Mouse (Mus musculus): ENCODE results near the gene H2-Q1. TPM values are rescaled to one million over a fixed set of nuclear protein-coding genes. Genes with fewer than 3 reads are reported as not detected.
"Not testable (repeated sequence)": the region's sequence is repeated elsewhere in the genome, so short reads cannot be mapped to it uniquely, and the experiment has no call there.

The H2-Q1 gene
- polyA plus RNA-seq, 2 experiments, result 0.01 TPM; not detected in 1

- DNase-seq (ENCODE audit: low spot score) (no peak), ATAC-seq (ENCODE audit: low FRiP score, low read depth) (no peak)
- H3K27ac ChIP-seq (replicated peaks; ENCODE audit: low read depth, low read length), result no peak overlapping the region
- TF ChIP-seq POLR2A (IDR thresholded peaks at IDR 0.05; ENCODE audit: borderline replicate concordance, extremely low read depth, insufficient read depth, insufficient read length), result no peak
- H3K36me3 ChIP-seq (ENCODE audit: control insufficient read depth, insufficient read depth, low read length), result no peaks in the 10 kb centered on the region
- no peaks in the 10 kb centered on the region for H3K4me1 ChIP-seq (ENCODE audit: control insufficient read depth, insufficient read depth, low read length)
- H3K9me3 ChIP-seq (ENCODE audit: control insufficient read depth, low read length), result no peaks in the 10 kb centered on the region
- no peak overlapping the region for H3K9ac ChIP-seq (ENCODE audit: low read depth, low read length, severe bottlenecking)
- peaks cover 7% of the 10 kb centered on the region; the same call in 1 of the 2 replicates for H3K27me3 ChIP-seq (ENCODE audit: control insufficient read depth, insufficient read depth, low read length)
- H3K4me3 ChIP-seq (replicated peaks; ENCODE audit: low read length), result no peak overlapping the region
- H3K4me2 ChIP-seq (replicated peaks; ENCODE audit: low read depth, low read length, severe bottlenecking), result no peak overlapping the region
- 85% methylated on average over 13 of the region's 13 CpGs for WGBS
These were observed 41.1 kb upstream of the H2-Q1 start for GRCm38 (mm10) chr17:35278957-35279688.

DNA sequence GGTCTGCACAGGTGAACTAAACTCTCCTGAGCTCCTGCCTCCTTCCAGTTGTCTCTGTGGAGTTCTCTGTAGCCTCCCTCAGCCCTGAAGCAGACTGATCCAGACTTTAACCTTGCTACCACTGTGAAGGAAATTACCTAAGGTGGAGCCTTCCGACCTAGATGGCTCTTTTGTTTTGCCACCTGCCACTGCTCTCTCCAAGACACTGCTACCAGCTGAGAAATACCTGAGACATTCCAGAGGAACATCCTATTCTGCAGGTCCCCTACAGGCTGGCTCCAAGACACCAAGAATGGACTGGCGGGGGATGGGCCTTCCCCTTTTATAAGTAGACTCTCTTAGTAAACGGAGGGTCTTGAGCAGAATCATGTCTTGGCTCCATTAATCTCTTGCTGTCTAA, 39.9 kb upstream of the H2-Q1 start:
- Histone ChIP-seq H3K9ac (ENCODE audit: low read depth, low read length, severe bottlenecking) (no peak overlapping the region), H3K4me2 (replicated peaks; ENCODE audit: low read depth, low read length, severe bottlenecking) (no peak overlapping the region), H3K4me3 (replicated peaks; ENCODE audit: low read length) (no peak overlapping the region), H3K4me1 (ENCODE audit: control insufficient read depth, insufficient read depth, low read length) (no peaks in the 10 kb centered on the region), H3K9me3 (ENCODE audit: control insufficient read depth, low read length) (no peaks in the 10 kb centered on the region), H3K36me3 (ENCODE audit: control insufficient read depth, insufficient read depth, low read length) (no peaks in the 10 kb centered on the region), H3K27me3 (ENCODE audit: control insufficient read depth, insufficient read depth, low read length) (peaks cover 7% of the 10 kb centered on the region; the same call in 1 of the 2 replicates), H3K27ac (replicated peaks; ENCODE audit: low read depth, low read length) (no peak overlapping the region)
- ATAC-seq (ENCODE audit: low FRiP score, low read depth), result no peak
- DNase-seq (ENCODE audit: low spot score), result no peak
- WGBS, result 88% methylated on average over 3 of the region's 3 CpGs
- TF ChIP-seq POLR2A (IDR thresholded peaks at IDR 0.05; ENCODE audit: borderline replicate concordance, extremely low read depth, insufficient read depth, insufficient read length), result no peak

- ATAC-seq (ENCODE audit: low FRiP score, low read depth) (no peak), DNase-seq (ENCODE audit: low spot score) (no peak)
- H3K27me3 ChIP-seq (ENCODE audit: control insufficient read depth, insufficient read depth, low read length), result no peaks in the 10 kb centered on the region
- H3K9me3 ChIP-seq (ENCODE audit: control insufficient read depth, low read length), result no peaks in the 10 kb centered on the region
- H3K4me3 ChIP-seq (replicated peaks; ENCODE audit: low read length), result no peak overlapping the region
- no peaks in the 10 kb centered on the region for H3K36me3 ChIP-seq (ENCODE audit: control insufficient read depth, insufficient read depth, low read length)
- no peak overlapping the region for H3K9ac ChIP-seq (ENCODE audit: low read depth, low read length, severe bottlenecking)
- no peaks in the 10 kb centered on the region for H3K4me1 ChIP-seq (ENCODE audit: control insufficient read depth, insufficient read depth, low read length)
- no peak for TF ChIP-seq POLR2A (IDR thresholded peaks at IDR 0.05; ENCODE audit: borderline replicate concordance, extremely low read depth, insufficient read depth, insufficient read length)
- no peak overlapping the region for H3K4me2 ChIP-seq (replicated peaks; ENCODE audit: low read depth, low read length, severe bottlenecking)
- H3K27ac ChIP-seq (replicated peaks; ENCODE audit: low read depth, low read length), result no peak overlapping the region
These were observed 34.8 kb upstream of the H2-Q1 start for GRCm38 (mm10) chr17:35285431-35285830.

- not testable (repeated sequence) for H3K27ac ChIP-seq (replicated peaks; ENCODE audit: low read depth, low read length); H3K36me3 ChIP-seq (ENCODE audit: control insufficient read depth, insufficient read depth, low read length); DNase-seq (ENCODE audit: low spot score); H3K4me2 ChIP-seq (replicated peaks; ENCODE audit: low read depth, low read length, severe bottlenecking); H3K4me3 ChIP-seq (replicated peaks; ENCODE audit: low read length); H3K27me3 ChIP-seq (ENCODE audit: control insufficient read depth, insufficient read depth, low read length); H3K9ac ChIP-seq (ENCODE audit: low read depth, low read length, severe bottlenecking); H3K4me1 ChIP-seq (ENCODE audit: control insufficient read depth, insufficient read depth, low read length); H3K9me3 ChIP-seq (ENCODE audit: control insufficient read depth, low read length); ATAC-seq (ENCODE audit: low FRiP score, low read depth)
- WGBS, result 6% methylated on average over 5 of the region's 5 CpGs
These were observed 24.4 kb upstream of the H2-Q1 start for GRCm38 (mm10) chr17:35295796-35296195.

GRCm38 (mm10) chr17:35300261-35300945, 19.8 kb upstream of the H2-Q1 start:
- H3K4me1 ChIP-seq (ENCODE audit: control insufficient read depth, insufficient read depth, low read length); H3K27ac ChIP-seq (replicated peaks; ENCODE audit: low read depth, low read length); H3K4me3 ChIP-seq (replicated peaks; ENCODE audit: low read length); H3K36me3 ChIP-seq (ENCODE audit: control insufficient read depth, insufficient read depth, low read length); H3K4me2 ChIP-seq (replicated peaks; ENCODE audit: low read depth, low read length, severe bottlenecking); DNase-seq (ENCODE audit: low spot score); H3K27me3 ChIP-seq (ENCODE audit: control insufficient read depth, insufficient read depth, low read length); H3K9me3 ChIP-seq (ENCODE audit: control insufficient read depth, low read length); ATAC-seq (ENCODE audit: low FRiP score, low read depth); H3K9ac ChIP-seq (ENCODE audit: low read depth, low read length, severe bottlenecking): not testable (repeated sequence)
- 85% methylated on average over 7 of the region's 7 CpGs for WGBS

Data from limb, embryonic 14.5 days (tissue).